Mouse (Mus musculus): Measurements from ENCODE around the gene Asf1b. TPM values are rescaled to one million over a fixed set of nuclear protein-coding genes. Genes with fewer than 3 reads are reported as not detected.

The Asf1b gene
- polyA plus RNA-seq, 1 experiment from 2014 or later, result 16.6 TPM

- H3K4me3 ChIP-seq (ENCODE audit: low read depth, low read length), result no peak overlapping the region
- DNase-seq (ENCODE audit: low spot score) (no peak), ATAC-seq (ENCODE audit: low FRiP score, low TSS enrichment) (no peak)
- peaks cover 4% of the 10 kb centered on the region; the same call in 1 of the 2 replicates for H3K36me3 ChIP-seq (ENCODE audit: control insufficient read depth, insufficient read depth, low read length)
- no peak overlapping the region for H3K9ac ChIP-seq (ENCODE audit: low read length)
- no peaks in the 10 kb centered on the region for H3K4me1 ChIP-seq (replicated peaks; ENCODE audit: control insufficient read depth, insufficient read depth)
- no peak overlapping the region for H3K4me2 ChIP-seq (replicated peaks; ENCODE audit: low read depth)
- H3K27me3 ChIP-seq (ENCODE audit: control insufficient read depth, insufficient read depth, low read length), result no peaks in the 10 kb centered on the region
- TF ChIP-seq EP300 (optimal IDR thresholded peaks at IDR 0.05), result no peak
- TF ChIP-seq CTCF (IDR thresholded peaks at IDR 0.05; ENCODE audit: low read depth), result no peak
- no peak overlapping the region for H3K27ac ChIP-seq (replicated peaks)
- no peaks in the 10 kb centered on the region for H3K9me3 ChIP-seq (ENCODE audit: control insufficient read depth, low read length)
- WGBS, result 77% methylated on average over 6 of the region's 6 CpGs
Observed at GRCm38 (mm10) chr8:83941066-83941677, 14.1 kb upstream of the Asf1b start.

GRCm38 (mm10) chr8:83942446-83942845, 12.9 kb upstream of the Asf1b start:
- ATAC-seq (ENCODE audit: low FRiP score, low TSS enrichment), result no peak
- Histone ChIP-seq H3K4me1 (replicated peaks; ENCODE audit: control insufficient read depth, insufficient read depth) (no peaks in the 10 kb centered on the region), H3K27me3 (ENCODE audit: control insufficient read depth, insufficient read depth, low read length) (no peaks in the 10 kb centered on the region), H3K4me2 (replicated peaks; ENCODE audit: low read depth) (no peak overlapping the region), H3K9me3 (ENCODE audit: control insufficient read depth, low read length) (no peaks in the 10 kb centered on the region), H3K27ac (replicated peaks) (no peak overlapping the region), H3K4me3 (ENCODE audit: low read depth, low read length) (no peak overlapping the region), H3K9ac (ENCODE audit: low read length) (no peak overlapping the region), H3K36me3 (ENCODE audit: control insufficient read depth, insufficient read depth, low read length) (peaks cover 4% of the 10 kb centered on the region; the same call in 1 of the 2 replicates)
- TF ChIP-seq EP300 (optimal IDR thresholded peaks at IDR 0.05), result no peak
- no peak for TF ChIP-seq CTCF (IDR thresholded peaks at IDR 0.05; ENCODE audit: low read depth)
- DNase-seq (ENCODE audit: low spot score), result no peak
- 70% methylated on average over 1 of the region's 1 CpGs for WGBS

- ATAC-seq (ENCODE audit: low FRiP score, low TSS enrichment) (no peak), DNase-seq (ENCODE audit: low spot score) (no peak)
- TF ChIP-seq EP300 (optimal IDR thresholded peaks at IDR 0.05) (no peak), CTCF (IDR thresholded peaks at IDR 0.05; ENCODE audit: low read depth) (no peak)
- no peak overlapping the region for H3K27ac ChIP-seq (replicated peaks)
- H3K9me3 ChIP-seq (ENCODE audit: control insufficient read depth, low read length), result no peaks in the 10 kb centered on the region
- no peak overlapping the region for H3K4me3 ChIP-seq (ENCODE audit: low read depth, low read length)
- no peaks in the 10 kb centered on the region for H3K27me3 ChIP-seq (ENCODE audit: control insufficient read depth, insufficient read depth, low read length)
- no peak overlapping the region for H3K9ac ChIP-seq (ENCODE audit: low read length)
- 61% methylated on average over 3 of the region's 3 CpGs for WGBS
- no peaks in the 10 kb centered on the region for H3K4me1 ChIP-seq (replicated peaks; ENCODE audit: control insufficient read depth, insufficient read depth)
- no peak overlapping the region for H3K4me2 ChIP-seq (replicated peaks; ENCODE audit: low read depth)
- no peaks in the 10 kb centered on the region for H3K36me3 ChIP-seq (ENCODE audit: control insufficient read depth, insufficient read depth, low read length)
Observed at GRCm38 (mm10) chr8:83945540-83945939, 9.8 kb upstream of the Asf1b start.

- peak overlapping the region; percentile 55 for H3K4me2 ChIP-seq (replicated peaks; ENCODE audit: low read depth)
- 0 out of 2 replicates have a peak overlapping the region, but pooled peaks have one; percentile 24 for H3K27ac ChIP-seq (replicated peaks)
- H3K9me3 ChIP-seq (ENCODE audit: control insufficient read depth, low read length), result no peaks in the 10 kb centered on the region
- ATAC-seq (ENCODE audit: low FRiP score, low TSS enrichment), result no peak
- WGBS, result under 1% methylated on average over 14 of the region's 14 CpGs
- H3K4me3 ChIP-seq (ENCODE audit: low read depth, low read length), result peak overlapping the region; percentile 43
- no peak for TF ChIP-seq CTCF (IDR thresholded peaks at IDR 0.05; ENCODE audit: low read depth)
- no peak for TF ChIP-seq EP300 (optimal IDR thresholded peaks at IDR 0.05)
- no peak for DNase-seq (ENCODE audit: low spot score)
- H3K9ac ChIP-seq (ENCODE audit: low read length), result peak overlapping the region; percentile 41
- H3K27me3 ChIP-seq (ENCODE audit: control insufficient read depth, insufficient read depth, low read length), result no peaks in the 10 kb centered on the region
- H3K4me1 ChIP-seq (replicated peaks; ENCODE audit: control insufficient read depth, insufficient read depth), result peaks cover 3% of the 10 kb centered on the region; the same call in 1 of the 2 replicates
- H3K36me3 ChIP-seq (ENCODE audit: control insufficient read depth, insufficient read depth, low read length), result no peaks in the 10 kb centered on the region
Observed at GRCm38 (mm10) chr8:83954749-83955105, 580 bp upstream of the Asf1b start.

- 4% methylated on average over 15 of the region's 15 CpGs for WGBS
- peak overlapping the region; percentile 51 for H3K9ac ChIP-seq (ENCODE audit: low read length)
- DNase-seq (ENCODE audit: low spot score), result no peak
- H3K27me3 ChIP-seq (ENCODE audit: control insufficient read depth, insufficient read depth, low read length), result no peaks in the 10 kb centered on the region
- no peak overlapping the region for H3K27ac ChIP-seq (replicated peaks)
- H3K4me3 ChIP-seq (ENCODE audit: low read depth, low read length), result peak overlapping the region; percentile 64
- H3K4me2 ChIP-seq (replicated peaks; ENCODE audit: low read depth), result peak overlapping the region; percentile 89
- ATAC-seq (ENCODE audit: low FRiP score, low TSS enrichment), result no peak
- H3K4me1 ChIP-seq (replicated peaks; ENCODE audit: control insufficient read depth, insufficient read depth), result peaks cover 3% of the 10 kb centered on the region; the same call in 1 of the 2 replicates
- TF ChIP-seq CTCF (IDR thresholded peaks at IDR 0.05; ENCODE audit: low read depth), result no peak
- no peak for TF ChIP-seq EP300 (optimal IDR thresholded peaks at IDR 0.05)
- H3K9me3 ChIP-seq (ENCODE audit: control insufficient read depth, low read length), result no peaks in the 10 kb centered on the region
- no peaks in the 10 kb centered on the region for H3K36me3 ChIP-seq (ENCODE audit: control insufficient read depth, insufficient read depth, low read length)
Observed at GRCm38 (mm10) chr8:83955958-83956218, 581 bp downstream of the Asf1b start.

GRCm38 (mm10) chr8:83956789-83957188, 1.5 kb downstream of the Asf1b start:
- H3K9ac ChIP-seq (ENCODE audit: low read length), result no peak overlapping the region

More at GRCm38 (mm10) chr8:83956789-83957188, 1.5 kb downstream of the Asf1b start:
- peak; percentile 54 for TF ChIP-seq CTCF (IDR thresholded peaks at IDR 0.05; ENCODE audit: low read depth)
- TF ChIP-seq EP300 (optimal IDR thresholded peaks at IDR 0.05), result no peak
- DNase-seq (ENCODE audit: low spot score) (no peak), ATAC-seq (ENCODE audit: low FRiP score, low TSS enrichment) (no peak)
- Histone ChIP-seq H3K36me3 (ENCODE audit: control insufficient read depth, insufficient read depth, low read length) (no peaks in the 10 kb centered on the region), H3K4me3 (ENCODE audit: low read depth, low read length) (peak overlapping the region; percentile 64), H3K4me2 (replicated peaks; ENCODE audit: low read depth) (peak overlapping the region; percentile 89; the same call in 1 of the 2 replicates), H3K27ac (replicated peaks) (no peak overlapping the region), H3K4me1 (replicated peaks; ENCODE audit: control insufficient read depth, insufficient read depth) (peaks cover 3% of the 10 kb centered on the region; the same call in 1 of the 2 replicates), H3K27me3 (ENCODE audit: control insufficient read depth, insufficient read depth, low read length) (no peaks in the 10 kb centered on the region), H3K9me3 (ENCODE audit: control insufficient read depth, low read length) (no peaks in the 10 kb centered on the region)
- WGBS, result 12% methylated on average over 1 of the region's 1 CpGs

Measured in stomach, postnatal 0 days (tissue).